Mouse (Mus musculus): ENCODE data around the gene Uhrf1. TPM values are rescaled to one million over a fixed set of nuclear protein-coding genes. Genes with fewer than 3 reads are reported as not detected.

Uhrf1 gene
- total and polyA plus RNA-seq, 2 experiments from 2014 or later = 4.7 to 10.0 TPM

DNA sequence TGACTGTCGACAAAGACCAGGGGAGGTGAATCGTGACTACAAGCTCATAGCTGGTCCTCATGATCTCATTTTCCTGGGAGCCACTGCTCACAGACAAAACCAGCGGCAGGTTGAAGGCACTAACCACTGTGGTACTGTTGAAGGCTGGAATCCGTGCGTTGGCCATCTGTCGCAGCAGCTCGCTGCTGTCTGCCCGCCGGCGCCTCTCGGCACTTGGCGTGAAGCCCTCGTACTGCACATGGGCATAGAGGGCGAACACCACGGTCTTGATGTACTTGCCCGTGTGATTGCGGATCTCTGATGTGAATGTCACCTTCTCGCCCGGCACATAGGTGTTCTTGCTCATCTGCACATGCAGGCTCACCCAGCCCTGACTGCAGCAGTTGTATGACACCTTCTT is 8.9 kb upstream of the Uhrf1 start:
- 0 out of 2 replicates have a peak, but pooled peaks cover 4% of the 10 kb centered on the region for H3K27me3 ChIP-seq (ENCODE audit: insufficient read depth, low read length)
- no peaks in the 10 kb centered on the region for H3K36me3 ChIP-seq (ENCODE audit: insufficient read depth, low read length)
- WGBS = 89% methylated on average over 19 of the region's 19 CpGs
- ATAC-seq (ENCODE audit: low FRiP score) = no peak
- no peak for TF ChIP-seq CTCF (IDR thresholded peaks at IDR 0.05)
- peak; percentile 77 for DNase-seq (ENCODE audit: low spot score)
- H3K9ac ChIP-seq (replicated peaks; ENCODE audit: low read length, poor library complexity, severe bottlenecking) = no peak overlapping the region
- no peaks in the 10 kb centered on the region for H3K9me3 ChIP-seq (ENCODE audit: low read length)
- H3K4me1 ChIP-seq (ENCODE audit: insufficient read depth, low read length) = no peaks in the 10 kb centered on the region
- H3K4me3 ChIP-seq (ENCODE audit: low read depth, low read length) = no peak overlapping the region
- no peak overlapping the region for H3K27ac ChIP-seq (ENCODE audit: low read depth, low read length)
- H3K4me2 ChIP-seq (ENCODE audit: low read depth, low read length, poor library complexity, severe bottlenecking) = no peak overlapping the region

DNA sequence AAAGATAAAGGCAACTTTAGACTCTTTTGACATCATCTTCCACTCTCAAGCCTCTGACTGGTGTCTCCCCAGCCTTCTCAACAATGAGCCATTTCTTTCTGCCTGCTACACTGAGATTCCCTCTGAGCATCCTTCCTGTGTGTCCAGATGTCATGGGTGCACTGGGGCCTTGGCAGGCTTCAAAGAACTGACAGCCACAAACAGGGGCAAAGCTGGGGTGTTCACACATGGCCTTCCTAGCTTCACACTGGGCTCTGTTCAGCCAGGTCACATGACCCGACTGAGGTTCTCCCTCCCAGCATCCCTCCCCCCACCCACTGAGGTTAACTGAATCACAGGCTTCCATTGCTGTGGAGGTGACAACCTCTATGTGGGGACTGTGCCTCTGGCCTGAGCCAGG is 6.9 kb upstream of the Uhrf1 start:
- Histone ChIP-seq H3K27me3 (ENCODE audit: insufficient read depth, low read length) (0 out of 2 replicates have a peak, but pooled peaks cover 4% of the 10 kb centered on the region), H3K9ac (replicated peaks; ENCODE audit: low read length, poor library complexity, severe bottlenecking) (no peak overlapping the region), H3K36me3 (ENCODE audit: insufficient read depth, low read length) (no peaks in the 10 kb centered on the region), H3K4me2 (ENCODE audit: low read depth, low read length, poor library complexity, severe bottlenecking) (no peak overlapping the region), H3K4me3 (ENCODE audit: low read depth, low read length) (no peak overlapping the region), H3K9me3 (ENCODE audit: low read length) (no peaks in the 10 kb centered on the region), H3K27ac (ENCODE audit: low read depth, low read length) (no peak overlapping the region), H3K4me1 (ENCODE audit: insufficient read depth, low read length) (no peaks in the 10 kb centered on the region)
- DNase-seq (ENCODE audit: low spot score) (no peak), ATAC-seq (ENCODE audit: low FRiP score) (no peak)
- WGBS = 71% methylated on average over 1 of the region's 1 CpGs
- no peak for TF ChIP-seq CTCF (IDR thresholded peaks at IDR 0.05)

DNA sequence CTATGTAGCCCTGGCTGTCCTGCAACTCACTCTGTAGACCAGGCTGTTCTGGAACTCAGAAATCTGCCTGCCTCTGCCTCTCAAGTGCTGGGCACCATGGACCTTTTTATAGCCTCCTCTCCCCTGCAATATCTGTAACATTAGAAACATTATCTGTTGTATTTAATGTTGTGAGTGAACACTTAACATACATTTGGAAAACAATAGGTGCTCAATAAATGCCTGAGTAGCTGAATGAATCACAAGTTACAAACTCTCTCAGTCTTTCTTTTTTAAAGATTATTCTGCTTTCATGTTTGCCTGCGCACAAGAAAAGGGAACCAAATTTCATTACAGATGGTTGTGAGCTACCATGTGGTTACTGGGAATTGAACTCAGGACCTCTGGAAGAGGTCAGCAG is 4.9 kb upstream of the Uhrf1 start:
- no peak for TF ChIP-seq CTCF (IDR thresholded peaks at IDR 0.05)
- Histone ChIP-seq H3K4me2 (ENCODE audit: low read depth, low read length, poor library complexity, severe bottlenecking) (no peak overlapping the region), H3K27me3 (ENCODE audit: insufficient read depth, low read length) (0 out of 2 replicates have a peak, but pooled peaks cover 4% of the 10 kb centered on the region), H3K4me1 (ENCODE audit: insufficient read depth, low read length) (no peaks in the 10 kb centered on the region), H3K4me3 (ENCODE audit: low read depth, low read length) (no peak overlapping the region), H3K36me3 (ENCODE audit: insufficient read depth, low read length) (no peaks in the 10 kb centered on the region), H3K9me3 (ENCODE audit: low read length) (no peaks in the 10 kb centered on the region), H3K27ac (ENCODE audit: low read depth, low read length) (no peak overlapping the region), H3K9ac (replicated peaks; ENCODE audit: low read length, poor library complexity, severe bottlenecking) (no peak overlapping the region)
- ATAC-seq (ENCODE audit: low FRiP score) (no peak), DNase-seq (ENCODE audit: low spot score) (no peak)
- 97% methylated on average over 1 of the region's 1 CpGs for WGBS

DNA sequence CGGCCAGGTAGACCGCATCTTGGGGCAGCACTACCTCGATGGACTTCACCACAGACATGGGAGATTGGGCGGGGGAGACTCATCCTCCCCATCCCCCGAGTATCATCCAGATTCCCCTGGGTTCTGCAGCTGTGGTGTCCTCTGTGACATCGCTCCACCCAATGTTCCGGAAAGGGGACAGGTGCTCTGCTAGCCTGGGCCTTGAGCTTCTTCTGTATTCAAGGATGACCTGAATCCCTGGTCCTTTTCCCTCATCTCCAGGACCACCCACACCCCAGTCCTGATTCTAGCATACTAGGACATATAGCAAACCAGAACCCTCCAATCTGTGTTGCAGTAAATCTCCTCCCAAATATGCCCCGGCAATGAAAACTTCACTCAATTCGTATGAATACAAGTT is 2.9 kb upstream of the Uhrf1 start, which contains the start of gene Arrdc5:
Gene Arrdc5, minus strand, starts transcription at position 101 of the 400 bp plus-strand sequence.
- no peaks in the 10 kb centered on the region for H3K27me3 ChIP-seq (ENCODE audit: insufficient read depth, low read length)
- no peak within 1 kb of the TSS for H3K27ac ChIP-seq (ENCODE audit: low read depth, low read length)
- no peaks in the 10 kb centered on the region for H3K9me3 ChIP-seq (ENCODE audit: low read length)
- no peak for DNase-seq (ENCODE audit: low spot score)
- no peaks in the 10 kb centered on the region for H3K36me3 ChIP-seq (ENCODE audit: insufficient read depth, low read length)
- H3K4me3 ChIP-seq (ENCODE audit: low read depth, low read length) = no peak within 1 kb of the TSS
- WGBS = 90% methylated on average over 9 of the region's 9 CpGs
- 0 out of 2 replicates have a peak, but pooled peaks cover 3% of the 10 kb centered on the region for H3K4me1 ChIP-seq (ENCODE audit: insufficient read depth, low read length)
- no peak within 1 kb of the TSS for H3K4me2 ChIP-seq (ENCODE audit: low read depth, low read length, poor library complexity, severe bottlenecking)
- no peak for ATAC-seq (ENCODE audit: low FRiP score)
- TF ChIP-seq CTCF (IDR thresholded peaks at IDR 0.05) = no peak
- no peak within 1 kb of the TSS for H3K9ac ChIP-seq (replicated peaks; ENCODE audit: low read length, poor library complexity, severe bottlenecking)

DNA sequence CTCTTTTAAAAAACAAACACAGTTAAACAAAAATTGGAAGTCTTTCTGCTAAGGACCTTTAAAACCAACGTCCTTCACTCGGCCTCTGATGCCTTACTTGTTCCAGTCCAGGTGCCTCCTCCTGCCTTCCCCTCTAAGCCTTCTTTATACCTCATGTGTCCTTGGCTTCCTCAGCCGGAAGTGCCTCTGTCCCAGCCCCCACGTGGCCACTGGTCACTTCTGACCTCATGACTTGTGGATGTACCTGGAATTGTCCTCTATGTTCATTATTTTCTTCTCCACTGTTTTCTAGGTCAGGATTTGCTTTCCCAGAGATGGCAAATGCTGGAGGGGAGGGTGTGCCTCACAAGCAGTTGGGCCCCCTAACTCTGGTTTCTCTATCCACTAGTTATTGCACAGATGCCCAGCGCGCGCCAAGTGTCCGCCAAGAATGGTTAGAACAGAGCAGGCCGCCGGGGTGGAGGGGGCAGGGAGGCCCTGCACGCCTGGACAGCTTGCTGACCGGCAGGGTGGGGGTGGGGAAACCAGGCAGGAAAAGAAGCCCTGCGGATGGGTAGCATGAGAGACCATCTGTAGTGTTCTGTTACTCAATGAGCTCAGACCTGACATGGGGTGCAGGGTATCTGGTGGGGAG is 641 bp upstream of the Uhrf1 start:
- Histone ChIP-seq H3K4me2 (ENCODE audit: low read depth, low read length, poor library complexity, severe bottlenecking) (no peak overlapping the region), H3K36me3 (ENCODE audit: insufficient read depth, low read length) (no peaks in the 10 kb centered on the region), H3K9me3 (ENCODE audit: low read length) (no peaks in the 10 kb centered on the region), H3K4me1 (ENCODE audit: insufficient read depth, low read length) (0 out of 2 replicates have a peak, but pooled peaks cover 3% of the 10 kb centered on the region), H3K27me3 (ENCODE audit: insufficient read depth, low read length) (no peaks in the 10 kb centered on the region), H3K4me3 (ENCODE audit: low read depth, low read length) (no peak overlapping the region), H3K9ac (replicated peaks; ENCODE audit: low read length, poor library complexity, severe bottlenecking) (no peak overlapping the region), H3K27ac (ENCODE audit: low read depth, low read length) (no peak overlapping the region)
- peak; percentile 12 for DNase-seq (ENCODE audit: low spot score)
- no peak for ATAC-seq (ENCODE audit: low FRiP score)
- TF ChIP-seq CTCF (IDR thresholded peaks at IDR 0.05) = no peak
- WGBS = 21% methylated on average over 13 of the region's 13 CpGs

DNA sequence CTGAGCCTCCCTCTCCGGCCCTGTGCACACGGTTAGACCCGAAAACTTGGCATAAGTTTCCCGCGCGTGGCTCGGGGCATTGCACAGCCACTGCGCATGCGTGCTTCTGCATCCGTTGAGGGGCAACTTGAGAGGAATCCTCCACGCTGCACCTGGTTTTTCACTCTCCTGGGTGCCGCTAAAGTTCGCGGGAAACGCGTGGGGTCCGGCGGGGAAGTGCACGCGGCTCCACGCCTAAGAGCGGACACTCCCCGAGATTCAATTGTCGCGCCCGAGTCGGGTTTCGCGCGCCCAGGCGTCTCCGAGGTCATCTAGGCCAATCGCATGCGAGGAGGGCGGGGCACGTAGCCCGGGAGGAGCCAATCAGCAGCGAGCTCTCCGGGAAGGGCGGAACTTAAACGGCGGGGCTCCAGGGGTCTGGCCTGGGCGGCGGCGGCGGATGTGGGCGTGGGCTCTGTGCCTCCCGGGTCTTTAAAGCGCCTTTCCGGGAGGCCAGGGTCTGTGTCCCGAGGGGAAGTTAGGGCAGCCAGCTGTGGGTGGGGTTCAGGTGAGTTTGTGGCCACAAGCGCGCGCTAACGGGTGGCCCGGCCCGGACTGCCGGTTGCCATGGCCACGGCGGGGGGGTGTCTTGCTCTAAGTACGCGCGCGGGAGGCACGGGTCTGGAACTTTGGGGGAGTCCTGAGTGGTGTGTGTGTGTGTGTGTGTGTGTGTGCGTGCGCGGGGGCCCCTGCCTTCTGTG is 896 bp downstream of the Uhrf1 start:
- 0 out of 2 replicates have a peak overlapping the region, but pooled peaks have one; percentile 44 for H3K9ac ChIP-seq (replicated peaks; ENCODE audit: low read length, poor library complexity, severe bottlenecking)
- ATAC-seq (ENCODE audit: low FRiP score) (peak; percentile 96), DNase-seq (ENCODE audit: low spot score) (peak; percentile 95)
- H3K27me3 ChIP-seq (ENCODE audit: insufficient read depth, low read length) = no peaks in the 10 kb centered on the region
- H3K27ac ChIP-seq (ENCODE audit: low read depth, low read length) = no peak overlapping the region
- H3K4me2 ChIP-seq (ENCODE audit: low read depth, low read length, poor library complexity, severe bottlenecking) = peak overlapping the region; percentile 95
- no peak for TF ChIP-seq CTCF (IDR thresholded peaks at IDR 0.05)
- no peaks in the 10 kb centered on the region for H3K36me3 ChIP-seq (ENCODE audit: insufficient read depth, low read length)
- WGBS = under 1% methylated on average over 64 of the region's 68 CpGs
- peak overlapping the region; percentile 60 for H3K4me3 ChIP-seq (ENCODE audit: low read depth, low read length)
- H3K9me3 ChIP-seq (ENCODE audit: low read length) = no peaks in the 10 kb centered on the region
- 0 out of 2 replicates have a peak, but pooled peaks cover 3% of the 10 kb centered on the region for H3K4me1 ChIP-seq (ENCODE audit: insufficient read depth, low read length)
